Mouse (Mus musculus) right cerebral cortex, postnatal 10 days (tissue): ENCODE data around the gene Kcnab2.

ENCODE experiments used
- DNase-seq, 2 experiments: peaks; one replicate each; pipeline ENCODE4 v3.0.0; 2021; ENCODE audit warnings: low spot score in 2 of 2

Kcnab2 gene

GRCm38 (mm10) chr4:152477466-152478223 is at the start of gene Kcnab2:
Gene Kcnab2, minus strand, starts transcription at chr4:152477871.
- peak; percentile 100 for DNase-seq

GRCm38 (mm10) chr4:152520083-152520482 is 42.4 kb upstream of the Kcnab2 start:
- DNase-seq, result peak; percentile 78 to 84

- DNase-seq, result no peak
Measured at GRCm38 (mm10) chr4:152519106-152519505, 41.4 kb upstream of the Kcnab2 start.

GRCm38 (mm10) chr4:152514884-152515283 is 37.2 kb upstream of the Kcnab2 start:
- DNase-seq, result no peak

GRCm38 (mm10) chr4:152512221-152512925 is 34.7 kb upstream of the Kcnab2 start:
- DNase-seq, result no peak

- no peak for DNase-seq
Measured at GRCm38 (mm10) chr4:152494360-152494879, 16.7 kb upstream of the Kcnab2 start.

- DNase-seq, result peak; percentile 71 to 81
Measured at GRCm38 (mm10) chr4:152491250-152491899, 13.7 kb upstream of the Kcnab2 start.

- DNase-seq, result no peak
Measured at GRCm38 (mm10) chr4:152490311-152490710, 12.6 kb upstream of the Kcnab2 start.

GRCm38 (mm10) chr4:152488046-152488445 is 10.4 kb upstream of the Kcnab2 start:
- DNase-seq, result no peak

- no peak for DNase-seq
Measured at GRCm38 (mm10) chr4:152480426-152480825, 2.8 kb upstream of the Kcnab2 start.

- DNase-seq, result no peak
Measured at GRCm38 (mm10) chr4:152478224-152478567, 525 bp upstream of the Kcnab2 start.

- no peak for DNase-seq
Measured at GRCm38 (mm10) chr4:152477106-152477465, 585 bp downstream of the Kcnab2 start.

- peak; percentile 56 to 63 for DNase-seq
Measured at GRCm38 (mm10) chr4:152476427-152477023, 1.1 kb downstream of the Kcnab2 start, which contains the start of gene Nphp4. Gene Nphp4, plus strand, starts transcription at chr4:152476706.

GRCm38 (mm10) chr4:152475941-152476340 is 1.7 kb downstream of the Kcnab2 start:
- DNase-seq, result no peak

GRCm38 (mm10) chr4:152467951-152468350 is 9.7 kb downstream of the Kcnab2 start:
- peak in 1 of 2 experiments; percentile 53 for DNase-seq

- no peak for DNase-seq
Measured at GRCm38 (mm10) chr4:152466601-152467000, 11.1 kb downstream of the Kcnab2 start.

GRCm38 (mm10) chr4:152465116-152465515 is 12.6 kb downstream of the Kcnab2 start:
- no peak for DNase-seq

- no peak for DNase-seq
Measured at GRCm38 (mm10) chr4:152463147-152463546, 14.5 kb downstream of the Kcnab2 start.

GRCm38 (mm10) chr4:152462516-152462915 is 15.2 kb downstream of the Kcnab2 start:
- DNase-seq, result no peak

- DNase-seq, result no peak
Measured at GRCm38 (mm10) chr4:152457673-152458072, 20.0 kb downstream of the Kcnab2 start.

- peak; percentile 83 to 88 for DNase-seq
Measured at GRCm38 (mm10) chr4:152456609-152457008, 21.1 kb downstream of the Kcnab2 start.

- DNase-seq, result peak in 1 of 2 experiments; percentile 64
Measured at GRCm38 (mm10) chr4:152454153-152454552, 23.5 kb downstream of the Kcnab2 start.
